Mouse (Mus musculus): ENCODE data around the gene Prr3.
"Not testable (repeated sequence)": the region's sequence is repeated elsewhere in the genome, so short reads cannot be mapped to it uniquely, and the experiment has no call there.

The Prr3 gene

GRCm38 (mm10) chr17:35979401-35980362, at the start of gene Prr3, which contains the start of gene Gnl1:
Prr3 (minus strand) TSS chr17:35980236.
Gnl1 (plus strand) TSS chr17:35979851.
- DNase-seq = peak; percentile 94

- DNase-seq = no peak
These were observed 49.0 kb upstream of the Prr3 start for GRCm38 (mm10) chr17:36028879-36029619.

DNA sequence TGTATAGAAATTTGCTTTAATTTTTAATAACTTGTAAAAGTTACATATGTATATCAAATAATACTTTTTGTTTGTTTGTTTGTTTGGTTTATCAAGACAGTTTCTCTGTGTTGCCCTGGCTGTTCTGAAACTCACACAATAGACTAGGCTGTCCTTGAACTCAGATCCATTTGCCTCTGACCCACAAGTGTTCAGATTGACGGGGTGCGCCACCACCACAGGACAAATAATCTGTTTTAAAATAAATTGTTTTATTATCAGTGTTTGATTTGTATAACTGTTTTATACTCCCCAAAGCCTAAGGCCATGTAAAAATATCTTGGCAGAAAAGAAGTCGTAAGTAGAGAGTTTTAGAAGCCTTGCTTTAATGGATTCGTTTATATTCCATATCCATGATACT, 47.6 kb upstream of the Prr3 start:
- no peak for DNase-seq

DNA sequence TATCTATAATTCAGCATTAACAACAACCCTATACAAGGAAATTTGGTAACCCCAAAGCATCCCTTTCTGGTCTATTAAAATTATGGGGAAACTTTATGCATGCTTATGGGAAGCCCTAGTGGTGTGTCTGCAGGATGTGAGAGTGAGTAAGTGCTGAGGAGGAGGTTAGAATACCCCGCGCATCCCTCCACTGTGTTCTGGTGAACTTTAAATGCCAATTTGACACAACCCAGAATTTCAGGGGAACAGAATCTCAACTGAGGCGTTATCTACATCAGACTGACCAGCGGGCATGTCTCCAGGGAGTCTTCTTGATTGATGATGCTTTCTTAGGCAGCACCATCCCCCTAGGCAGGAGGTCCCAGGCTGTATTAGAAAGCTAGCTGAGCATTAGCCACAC, 45.9 kb upstream of the Prr3 start:
- DNase-seq = no peak

- DNase-seq = no peak
These were observed 45.2 kb upstream of the Prr3 start for GRCm38 (mm10) chr17:36025197-36025596.

GRCm38 (mm10) chr17:36023710-36024654, 43.9 kb upstream of the Prr3 start:
- peak; percentile 83 for DNase-seq

DNA sequence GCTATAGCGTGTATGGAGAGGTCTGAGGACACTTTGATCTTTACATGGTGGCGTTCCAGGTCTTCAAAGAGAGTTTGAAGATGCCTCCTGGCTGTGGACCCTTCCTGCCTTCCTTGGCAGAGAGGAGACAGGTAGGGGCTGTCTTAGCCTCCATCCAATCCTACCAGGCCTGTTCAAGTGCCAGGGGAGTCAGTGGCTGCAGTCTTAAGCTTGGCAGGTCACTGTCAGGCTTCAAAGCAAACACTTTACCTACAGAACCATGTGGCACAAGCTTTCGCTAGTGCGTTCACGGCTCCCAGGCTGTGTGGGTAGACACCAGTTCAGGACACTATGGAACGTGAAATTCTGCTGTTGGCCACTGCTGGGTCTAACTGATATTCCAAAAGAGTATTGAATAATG, 42.9 kb upstream of the Prr3 start:
- DNase-seq = no peak

- DNase-seq = no peak
These were observed 42.1 kb upstream of the Prr3 start for GRCm38 (mm10) chr17:36022098-36022497.

- no peak for DNase-seq
These were observed 41.3 kb upstream of the Prr3 start for GRCm38 (mm10) chr17:36021309-36021708.

- DNase-seq = peak; percentile 91
These were observed 40.4 kb upstream of the Prr3 start, which contains the start of gene H2-T24 for GRCm38 (mm10) chr17:36020191-36021073. H2-T24 (minus strand) TSS chr17:36020560.

DNA sequence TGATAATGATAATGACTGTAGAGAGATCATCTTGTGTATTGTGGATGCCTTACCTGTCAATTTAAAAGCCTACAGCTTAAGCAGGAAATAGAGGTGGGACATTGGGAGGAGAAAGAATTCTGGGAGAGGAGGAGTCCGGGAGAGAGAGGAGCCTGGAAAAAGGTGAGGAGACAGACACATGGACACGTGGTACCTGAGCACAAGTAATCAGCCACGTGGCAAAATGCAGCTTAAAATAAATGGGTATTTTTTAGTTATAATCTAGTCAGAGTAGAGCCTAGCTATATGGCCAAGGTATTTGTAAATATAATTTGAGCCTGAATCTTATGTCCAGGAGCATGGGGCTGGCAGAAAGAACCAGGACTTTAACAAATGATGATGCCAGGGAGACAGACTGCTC, 39.5 kb upstream of the Prr3 start:
- no peak for DNase-seq

- peak; percentile 74 for DNase-seq
These were observed 38.9 kb upstream of the Prr3 start for GRCm38 (mm10) chr17:36018979-36019378.

- DNase-seq = no peak
These were observed 37.0 kb upstream of the Prr3 start for GRCm38 (mm10) chr17:36017046-36017445.

GRCm38 (mm10) chr17:36014977-36015376, 34.9 kb upstream of the Prr3 start:
- no peak for DNase-seq

- not testable (repeated sequence) for DNase-seq
These were observed 24.4 kb upstream of the Prr3 start for GRCm38 (mm10) chr17:36004409-36004808.

- no peak for DNase-seq
These were observed 23.3 kb upstream of the Prr3 start for GRCm38 (mm10) chr17:36003331-36003730.

DNA sequence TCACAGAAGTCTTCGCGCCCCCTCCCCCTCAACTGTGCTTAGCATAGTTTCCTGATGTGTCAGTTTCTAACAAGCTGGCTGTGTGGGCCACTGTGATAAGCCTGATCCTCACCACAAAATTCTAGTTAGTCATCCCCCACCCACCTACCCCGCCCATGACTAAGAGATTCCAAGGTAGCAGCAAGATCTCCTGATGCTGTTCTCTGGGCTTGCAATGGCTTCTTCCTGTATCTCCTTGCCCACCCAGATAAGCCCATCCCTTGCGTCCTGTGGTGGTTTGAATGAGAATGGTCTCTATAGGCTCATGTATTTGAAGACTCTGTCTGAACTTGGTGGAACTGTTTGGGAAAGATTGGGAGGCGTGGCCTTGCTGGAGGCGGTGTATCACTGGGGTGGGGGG, 21.9 kb upstream of the Prr3 start:
- no peak for DNase-seq

DNA sequence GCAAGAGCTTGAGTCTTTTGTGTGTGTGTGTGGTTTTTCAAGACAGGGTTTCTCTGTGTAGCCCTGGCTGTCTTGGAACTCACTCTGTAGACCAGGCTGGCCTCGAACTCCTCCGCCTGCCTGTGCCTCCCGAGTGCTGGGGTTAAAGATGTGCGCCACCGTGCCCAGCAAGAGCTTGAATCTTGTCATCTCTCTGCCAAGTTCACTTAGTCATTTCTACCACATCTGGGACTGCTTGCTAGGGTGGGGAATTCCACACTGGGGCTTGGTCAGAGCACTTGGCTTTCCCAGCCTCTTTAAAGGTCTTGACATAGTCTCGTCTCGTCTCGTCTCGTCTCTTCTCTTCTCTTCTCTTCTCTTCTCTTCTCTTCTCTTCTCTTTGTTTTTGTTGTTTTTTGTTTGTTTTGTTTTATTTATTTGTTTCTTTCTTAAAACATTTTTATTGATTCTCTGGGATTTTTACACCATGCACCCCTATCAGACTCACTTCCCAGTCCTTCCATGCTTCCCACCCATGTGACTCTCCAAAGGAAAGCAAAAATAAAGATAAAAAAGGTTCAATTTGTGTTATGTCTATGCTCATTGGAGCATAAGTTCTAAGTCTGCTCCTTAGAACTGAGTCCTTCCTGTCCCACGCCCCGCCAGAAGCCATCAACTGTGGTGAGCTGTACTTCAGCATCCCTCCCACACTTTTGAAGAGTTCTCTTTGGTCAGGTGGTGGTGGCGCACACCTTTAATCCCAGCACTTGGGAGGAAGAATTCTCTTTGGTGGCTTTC, 21.3 kb upstream of the Prr3 start:
- DNase-seq = no peak

- DNase-seq = no peak
These were observed 20.3 kb upstream of the Prr3 start for GRCm38 (mm10) chr17:36000349-36000748.

DNA sequence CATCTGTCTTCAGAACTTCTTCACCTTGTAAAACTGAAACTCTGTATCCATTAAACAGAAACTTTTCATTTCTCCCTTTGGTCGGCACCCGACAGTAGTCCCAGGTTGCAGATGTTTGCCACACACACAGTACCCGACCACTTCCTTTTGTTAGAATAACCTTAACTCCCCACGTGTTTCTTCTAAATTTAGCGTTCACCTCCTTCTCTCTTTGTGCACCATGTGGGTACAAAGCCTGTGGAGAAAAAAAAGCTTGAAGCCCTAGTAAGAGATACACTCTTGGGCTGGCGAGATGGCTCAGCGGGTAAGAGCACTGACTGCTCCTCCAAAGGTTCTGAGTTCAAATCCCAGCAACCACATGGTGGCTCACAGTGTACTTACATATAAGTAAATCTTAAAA, 19.3 kb upstream of the Prr3 start:
- DNase-seq = peak; percentile 39
